In the genomic region with DNA sequence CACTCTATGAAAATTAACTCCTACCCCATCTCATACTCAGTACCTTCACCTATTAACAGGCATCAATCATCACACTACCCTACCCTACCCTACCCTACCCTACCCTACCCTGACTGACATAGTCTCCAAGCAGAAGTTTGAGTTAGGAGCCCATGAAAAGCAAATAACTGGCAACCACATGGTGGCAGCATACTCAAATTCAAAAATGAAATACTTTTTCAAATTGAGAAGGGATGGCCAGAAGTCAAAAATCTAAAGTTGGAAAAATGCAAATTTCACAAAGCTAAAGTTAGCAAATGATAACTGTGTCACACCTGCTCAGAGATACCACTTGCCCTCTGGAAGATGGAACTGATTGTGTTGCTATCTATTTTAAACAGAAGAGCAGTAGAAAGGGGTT, we compare ENCODE assay signal across 11 mouse cellular contexts.
A peak's percentile ranks its signal among the peaks of the same experiment; 100 is the strongest.
DNase-seq lines count a peak whose midpoint lies in the region; TF ChIP-seq lines count a peak whose summit lies in the region.
"Had no signal": no experiment of that assay in that cellular context is flagged by ENCODE, and none has a peak within 500 bp of the region (broad histone marks: within the 10 kb centered on the region; RNA-seq: fewer than 3 reads in every experiment).

No protein-coding gene starts in this region.

- TF ChIP-seq CTCF in gastrocnemius, adult 2 months (IDR thresholded peaks at IDR 0.05) = peak; percentile 23; the same call in 1 of the 2 replicates

- DNase-seq in gastrocnemius, adult 2 months = no peak
- DNase-seq in gastrocnemius, adult 8-10 months (ENCODE audit: low spot score in 2 of 2) = no peak
- peak; percentile 9 to 17 for DNase-seq in layer of hippocampus, postnatal 10 days (ENCODE audit: low spot score in 2 of 2)
- no peak for DNase-seq in layer of hippocampus, adult 8-10 months (ENCODE audit: low spot score in 2 of 2)
- DNase-seq in 3T3-L1 (ENCODE audit: low read depth, low spot score) = peak; percentile 58
- DNase-seq in brain, adult 2 months (ENCODE audit: low read depth, low spot score) = peak; percentile 31
- DNase-seq in thymus, adult 18-20 months = no peak
- DNase-seq in gastrocnemius, postnatal 25 days = no peak
- DNase-seq: cerebellum, adult 2 months had no signal

- no peak overlapping the region for H3K27ac ChIP-seq in gastrocnemius, adult 2 months
- H3K27ac ChIP-seq: hindbrain, embryonic 13.5 days had no signal

- no peak overlapping the region for H3K4me3 ChIP-seq in gastrocnemius, adult 2 months
- H3K4me3 ChIP-seq: erythroblast, embryonic 14.5 days; hindbrain, embryonic 13.5 days had no signal

- intact Hi-C loops in gastrocnemius, adult 2 months (cut with DNase I) = no loop called here

Comparison
In these comparisons a context has a peak if more than half of its experiments do, and no peak if none do; other contexts are left out.
1. DNase-seq: peak in layer of hippocampus, postnatal 10 days (2 of 2), 3T3-L1 (single experiment) and brain, adult 2 months (single experiment); none in gastrocnemius, adult 2 months (single experiment), gastrocnemius, adult 8-10 months (0 of 2), layer of hippocampus, adult 8-10 months (0 of 2), thymus, adult 18-20 months (0 of 2) and gastrocnemius, postnatal 25 days (single experiment).